Mouse (Mus musculus): ENCODE measurements at regions not wholly inside any gene's neighbourhood (a gene's known extent, or its start where the extent isn't known, plus 50 kb on each side); places are given as distances from the start of the nearest gene placed in this dataset.

- DNase-seq (ENCODE audit: inconsistent ontology term) = no peak
These were observed 326.6 kb upstream of the Apob start for GRCm38 (mm10) chr12:7650851-7651250.

GRCm38 (mm10) chr12:7662027-7662426, 315.4 kb upstream of the Apob start:
- peak; percentile 18 for DNase-seq (ENCODE audit: inconsistent ontology term)

GRCm38 (mm10) chr12:7670114-7670513, 307.3 kb upstream of the Apob start:
- DNase-seq (ENCODE audit: inconsistent ontology term) = no peak

GRCm38 (mm10) chr12:7670561-7670960, 306.9 kb upstream of the Apob start:
- DNase-seq (ENCODE audit: inconsistent ontology term) = peak; percentile 15

GRCm38 (mm10) chr12:7691996-7692395, 285.5 kb upstream of the Apob start:
- DNase-seq (ENCODE audit: inconsistent ontology term) = no peak

- DNase-seq (ENCODE audit: inconsistent ontology term) = no peak
These were observed 279.0 kb upstream of the Apob start for GRCm38 (mm10) chr12:7698324-7698944.

- peak; percentile 9 for DNase-seq (ENCODE audit: inconsistent ontology term)
These were observed 268.3 kb upstream of the Apob start for GRCm38 (mm10) chr12:7709102-7709501.

GRCm38 (mm10) chr12:7709872-7710271, 267.6 kb upstream of the Apob start:
- no peak for DNase-seq (ENCODE audit: inconsistent ontology term)

- DNase-seq (ENCODE audit: inconsistent ontology term) = no peak
These were observed 262.4 kb upstream of the Apob start for GRCm38 (mm10) chr12:7715091-7715490.

GRCm38 (mm10) chr12:7718556-7718955, 258.9 kb upstream of the Apob start:
- DNase-seq (ENCODE audit: inconsistent ontology term) = no peak

GRCm38 (mm10) chr12:7719080-7719479, 258.4 kb upstream of the Apob start:
- no peak for DNase-seq (ENCODE audit: inconsistent ontology term)

GRCm38 (mm10) chr12:7724992-7725391, 252.5 kb upstream of the Apob start:
- no peak for DNase-seq (ENCODE audit: inconsistent ontology term)

GRCm38 (mm10) chr12:7738020-7738419, 239.4 kb upstream of the Apob start:
- DNase-seq (ENCODE audit: inconsistent ontology term) = no peak

GRCm38 (mm10) chr12:7738629-7739351, 238.7 kb upstream of the Apob start:
- DNase-seq (ENCODE audit: inconsistent ontology term) = no peak

GRCm38 (mm10) chr12:7739352-7739994, 238.0 kb upstream of the Apob start:
- no peak for DNase-seq (ENCODE audit: inconsistent ontology term)

GRCm38 (mm10) chr12:7746708-7747107, 230.7 kb upstream of the Apob start:
- DNase-seq (ENCODE audit: inconsistent ontology term) = no peak

GRCm38 (mm10) chr12:7749319-7750238, 227.9 kb upstream of the Apob start:
- no peak for DNase-seq (ENCODE audit: inconsistent ontology term)

GRCm38 (mm10) chr12:7754861-7755260, 222.6 kb upstream of the Apob start:
- DNase-seq (ENCODE audit: inconsistent ontology term) = no peak

- DNase-seq (ENCODE audit: inconsistent ontology term) = no peak
These were observed 212.4 kb upstream of the Apob start for GRCm38 (mm10) chr12:7764795-7765697.

- DNase-seq (ENCODE audit: inconsistent ontology term) = no peak
These were observed 203.3 kb upstream of the Apob start for GRCm38 (mm10) chr12:7774127-7774526.

- peak; percentile 87 for DNase-seq (ENCODE audit: inconsistent ontology term)
These were observed 201.1 kb upstream of the Apob start for GRCm38 (mm10) chr12:7776335-7776734.

Measured in Muller cell, postnatal 12 days (primary cell).